Mouse (Mus musculus): ENCODE measurements around the gene Mydgf. TPM values are rescaled to one million over a fixed set of nuclear protein-coding genes. Genes with fewer than 3 reads are reported as not detected.

Gene Mydgf
- polyA plus RNA-seq, 1 experiment: 27.5 TPM

DNA sequence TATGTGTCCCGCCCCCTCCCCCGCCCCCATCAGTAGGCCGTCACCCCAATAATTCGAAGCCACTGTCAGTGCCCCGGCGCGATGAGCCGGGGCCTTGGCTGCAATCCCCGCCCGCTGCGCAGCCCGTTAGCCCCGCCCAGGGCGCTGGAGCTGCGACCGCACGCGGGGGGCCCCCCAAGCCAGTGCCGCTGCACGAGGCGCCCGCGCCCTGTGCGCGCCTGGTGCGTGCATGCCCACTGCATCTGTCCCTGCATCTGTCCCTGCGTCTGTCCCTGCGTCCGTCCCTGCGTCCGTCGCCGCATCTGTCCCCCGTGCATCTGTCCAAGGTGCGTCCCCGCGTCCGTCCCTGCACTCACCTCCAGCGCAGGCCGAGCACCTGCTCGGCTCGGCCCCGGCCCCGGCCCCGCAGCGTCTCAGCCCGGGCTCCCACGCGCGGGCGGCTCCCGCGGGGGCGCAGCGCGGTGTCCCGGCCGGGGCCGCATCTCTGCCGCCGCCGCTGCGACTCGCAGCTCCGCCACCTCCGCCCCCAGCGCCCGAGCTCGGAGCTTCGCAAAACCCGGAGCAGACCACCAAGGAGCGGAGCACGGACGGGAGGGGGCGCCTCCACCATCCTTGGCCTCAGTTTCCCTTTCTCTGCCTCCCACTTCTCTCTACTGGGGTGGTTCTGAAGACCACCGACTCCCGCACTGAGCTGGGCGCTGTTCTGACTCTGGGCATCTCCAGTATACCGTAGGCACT, 43.7 kb downstream of the Mydgf start, which contains the start of gene Sema6b:
Sema6b (minus strand) TSS at position 486 of the 738 bp plus-strand sequence.
- DNase-seq (ENCODE audit: low read depth in 1 of 2, low spot score in 2 of 2): peak in 1 of 2 experiments; percentile 40
- 3% methylated on average over 77 of the region's 79 CpGs for WGBS
- Histone ChIP-seq H3K4me3 (ENCODE audit: extremely low read depth, insufficient read depth, insufficient read length) (peak within 1 kb of the TSS; percentile 48; the same call in 1 of the 2 replicates), H3K36me3 (ENCODE audit: control insufficient read depth, insufficient read depth, low read length) (no peaks in the 10 kb centered on the region), H3K27ac (ENCODE audit: insufficient read depth, low read length) (no peak within 1 kb of the TSS), H3K27me3 (ENCODE audit: control insufficient read depth, insufficient read depth, low read length) (peaks cover 17% of the 10 kb centered on the region), H3K4me1 (ENCODE audit: control insufficient read depth, insufficient read depth, insufficient read length) (peaks cover 3% of the 10 kb centered on the region)
- TF ChIP-seq POLR2A (IDR thresholded peaks at IDR 0.05; ENCODE audit: low read depth, low read length) (no peak), CTCF (IDR thresholded peaks at IDR 0.05; ENCODE audit: extremely low read depth, insufficient read depth, insufficient read length, insufficient replicate concordance) (no peak)

DNA sequence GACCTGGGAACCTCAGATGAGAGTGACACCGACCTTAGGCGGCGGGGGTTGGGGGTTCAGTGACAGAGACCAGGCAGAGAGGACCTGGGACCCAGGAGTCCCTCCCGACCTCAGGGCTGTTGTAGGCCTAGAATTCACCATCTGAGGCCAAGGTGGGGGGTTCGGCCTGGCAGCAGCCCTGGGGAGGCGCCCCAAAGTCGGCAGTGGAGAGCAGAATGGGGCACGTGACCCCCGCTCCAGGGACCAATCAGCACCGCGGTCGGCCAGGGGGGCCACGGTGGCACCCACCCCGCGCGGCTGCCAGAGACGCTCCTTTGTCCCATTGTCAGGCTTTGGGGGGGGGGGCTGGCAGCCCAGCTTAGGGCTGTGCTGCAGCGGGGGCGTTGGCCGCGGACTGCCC, 44.4 kb downstream of the Mydgf start:
- Histone ChIP-seq H3K4me3 (ENCODE audit: extremely low read depth, insufficient read depth, insufficient read length) (peak overlapping the region; percentile 48; the same call in 1 of the 2 replicates), H3K27me3 (ENCODE audit: control insufficient read depth, insufficient read depth, low read length) (peaks cover 17% of the 10 kb centered on the region), H3K27ac (ENCODE audit: insufficient read depth, low read length) (no peak overlapping the region), H3K4me1 (ENCODE audit: control insufficient read depth, insufficient read depth, insufficient read length) (peaks cover 3% of the 10 kb centered on the region), H3K36me3 (ENCODE audit: control insufficient read depth, insufficient read depth, low read length) (no peaks in the 10 kb centered on the region)
- 30% methylated on average over 18 of the region's 21 CpGs for whole genome bisulfite sequencing
- TF ChIP-seq CTCF (IDR thresholded peaks at IDR 0.05; ENCODE audit: extremely low read depth, insufficient read depth, insufficient read length, insufficient replicate concordance): no peak
- TF ChIP-seq POLR2A (IDR thresholded peaks at IDR 0.05; ENCODE audit: low read depth, low read length): no peak
- DNase-seq (ENCODE audit: low read depth in 1 of 2, low spot score in 2 of 2): no peak

DNA sequence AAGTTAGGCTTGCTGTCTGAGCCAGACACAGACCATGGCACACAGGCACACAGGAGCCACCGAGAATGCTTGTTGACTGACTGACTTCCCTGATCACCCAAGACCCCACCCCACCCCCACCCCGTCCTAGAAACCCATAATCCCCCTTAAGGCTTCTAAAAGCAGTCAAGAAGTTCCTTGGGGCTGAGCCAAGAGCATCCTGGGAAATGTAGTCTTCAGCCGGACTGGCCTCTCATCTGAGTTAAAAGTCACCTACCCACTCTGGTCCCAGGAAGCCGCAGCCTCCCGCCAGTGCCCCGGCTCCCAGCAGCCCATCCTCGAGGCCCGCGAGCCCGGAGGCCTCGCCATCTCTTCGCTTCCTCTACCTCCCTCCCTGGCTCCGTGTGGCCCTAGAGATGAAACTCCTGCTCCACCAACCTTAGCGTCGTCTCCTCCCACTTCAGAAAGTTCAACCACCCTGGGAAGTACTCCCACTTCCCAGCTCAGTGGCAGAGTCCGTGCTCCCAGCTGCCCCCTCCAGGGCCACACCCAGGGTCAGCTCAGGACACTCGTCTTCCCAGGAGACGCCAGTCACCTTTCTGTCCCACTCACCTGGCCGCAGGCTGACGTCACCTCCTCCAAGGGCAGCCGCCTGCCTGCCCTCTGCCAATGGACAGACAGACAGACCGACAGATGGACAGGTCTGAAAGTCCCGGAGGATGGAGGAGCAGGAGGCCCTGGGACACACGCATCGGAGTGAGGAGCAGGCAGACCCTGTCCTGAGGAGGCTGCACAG, 45.7 kb downstream of the Mydgf start:
- TF ChIP-seq POLR2A (IDR thresholded peaks at IDR 0.05; ENCODE audit: low read depth, low read length) (no peak), CTCF (IDR thresholded peaks at IDR 0.05; ENCODE audit: extremely low read depth, insufficient read depth, insufficient read length, insufficient replicate concordance) (no peak)
- Histone ChIP-seq H3K36me3 (ENCODE audit: control insufficient read depth, insufficient read depth, low read length) (no peaks in the 10 kb centered on the region), H3K4me3 (ENCODE audit: extremely low read depth, insufficient read depth, insufficient read length) (no peak overlapping the region), H3K4me1 (ENCODE audit: control insufficient read depth, insufficient read depth, insufficient read length) (peaks cover 8% of the 10 kb centered on the region), H3K27ac (ENCODE audit: insufficient read depth, low read length) (no peak overlapping the region), H3K27me3 (ENCODE audit: control insufficient read depth, insufficient read depth, low read length) (peaks cover 17% of the 10 kb centered on the region)
- DNase-seq (ENCODE audit: low read depth in 1 of 2, low spot score in 2 of 2): no peak
- WGBS: 73% methylated on average over 25 of the region's 25 CpGs

DNA sequence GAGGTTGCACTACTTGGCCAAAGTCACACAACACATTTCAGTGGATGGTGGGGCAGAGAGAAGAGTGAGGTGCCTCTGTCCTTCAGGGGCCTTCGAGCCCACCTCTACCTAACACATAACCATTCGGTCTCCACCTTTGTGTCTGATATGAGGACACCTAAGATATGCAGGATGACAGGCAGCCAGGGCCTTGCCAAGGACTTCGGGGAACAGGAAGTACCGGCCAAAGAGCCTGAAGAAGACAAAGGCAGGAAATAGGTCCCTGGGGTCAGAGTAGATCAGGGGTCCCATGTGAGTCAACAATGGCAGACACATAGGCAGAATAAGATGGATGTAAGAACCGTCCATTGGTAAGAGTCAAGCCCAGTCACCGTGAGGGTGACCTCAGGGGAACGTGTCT, 47.2 kb downstream of the Mydgf start:
- no peak overlapping the region for H3K27ac ChIP-seq (ENCODE audit: insufficient read depth, low read length)
- peaks cover 17% of the 10 kb centered on the region for H3K27me3 ChIP-seq (ENCODE audit: control insufficient read depth, insufficient read depth, low read length)
- no peak for TF ChIP-seq CTCF (IDR thresholded peaks at IDR 0.05; ENCODE audit: extremely low read depth, insufficient read depth, insufficient read length, insufficient replicate concordance)
- no peak for TF ChIP-seq POLR2A (IDR thresholded peaks at IDR 0.05; ENCODE audit: low read depth, low read length)
- DNase-seq (ENCODE audit: low read depth in 1 of 2, low spot score in 2 of 2): no peak
- H3K36me3 ChIP-seq (ENCODE audit: control insufficient read depth, insufficient read depth, low read length): no peaks in the 10 kb centered on the region
- peaks cover 8% of the 10 kb centered on the region for H3K4me1 ChIP-seq (ENCODE audit: control insufficient read depth, insufficient read depth, insufficient read length)
- no peak overlapping the region for H3K4me3 ChIP-seq (ENCODE audit: extremely low read depth, insufficient read depth, insufficient read length)
- 80% methylated on average over 7 of the region's 7 CpGs for WGBS

DNA sequence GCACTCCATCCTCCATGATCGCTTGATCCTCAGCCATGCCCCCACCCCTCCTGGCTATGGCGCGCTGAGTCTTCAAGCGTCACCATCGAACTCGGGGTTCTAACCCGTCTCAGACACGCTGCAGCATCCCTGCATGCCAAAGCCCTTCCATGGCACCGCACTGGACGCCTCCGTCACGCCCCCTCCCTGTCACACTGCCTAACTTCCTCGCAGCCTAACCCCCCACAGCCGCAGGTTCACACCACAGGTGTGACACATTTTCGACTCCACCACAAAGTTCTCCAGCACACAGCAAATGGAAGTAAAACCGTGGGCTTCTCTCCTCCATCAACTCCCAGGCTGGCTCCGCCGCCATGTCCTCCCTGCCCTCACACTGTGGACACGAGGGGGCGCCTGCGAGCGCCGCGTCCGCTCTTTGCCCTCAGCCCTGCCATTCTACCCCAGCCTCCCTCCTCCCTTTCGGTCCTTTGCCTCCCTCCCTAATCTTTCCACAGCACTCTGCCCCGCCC, 49.2 kb downstream of the Mydgf start:
- DNase-seq (ENCODE audit: low read depth in 1 of 2, low spot score in 2 of 2): peak; percentile 36 to 71
- 3% methylated on average over 27 of the region's 27 CpGs for WGBS
- H3K4me1 ChIP-seq (ENCODE audit: control insufficient read depth, insufficient read depth, insufficient read length): peaks cover 5% of the 10 kb centered on the region

DNA sequence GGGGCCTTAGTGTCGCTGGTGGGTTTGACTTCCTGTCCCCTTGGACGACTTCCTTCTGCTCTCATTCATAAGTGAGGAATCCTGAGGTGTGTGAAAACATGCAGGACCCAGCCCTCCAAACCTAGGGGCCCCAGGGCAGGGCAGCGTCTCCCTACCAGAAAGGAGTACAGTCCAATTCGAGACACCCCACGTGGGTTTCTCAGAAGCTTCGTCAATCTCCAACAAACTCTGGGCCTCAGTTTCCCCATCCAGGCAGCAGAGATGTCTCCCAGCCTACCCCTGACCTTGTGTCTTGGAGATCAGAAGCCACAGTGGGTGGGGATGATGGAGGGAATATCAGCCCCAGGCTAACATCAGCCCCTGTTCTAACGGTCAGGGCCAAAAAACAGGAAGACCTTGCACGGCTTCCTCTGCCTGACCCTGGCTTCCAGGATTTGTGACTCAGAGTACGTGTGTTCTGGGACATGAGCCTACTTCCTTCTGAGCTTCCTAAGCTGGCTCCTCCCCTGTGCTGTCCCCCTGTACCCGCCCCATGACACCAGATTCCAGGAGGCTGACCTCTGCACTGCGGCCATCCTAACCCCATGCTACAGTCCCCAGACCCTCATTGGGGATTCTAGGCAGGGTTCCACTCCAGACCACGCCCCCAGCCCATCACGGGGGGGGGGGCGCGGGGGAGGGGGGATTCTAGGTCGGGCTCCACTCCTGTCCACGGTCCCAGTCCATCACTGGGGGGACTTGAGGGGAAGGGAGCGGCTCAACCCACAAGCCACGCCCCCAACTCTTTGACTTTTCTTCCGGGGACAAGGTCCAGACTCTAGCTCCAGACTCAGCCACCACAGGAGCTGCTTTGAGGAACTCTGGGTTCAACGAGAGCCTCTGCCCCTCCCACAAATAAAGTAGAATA, 50.0 kb downstream of the Mydgf start:
- Histone ChIP-seq H3K4me3 (ENCODE audit: extremely low read depth, insufficient read depth, insufficient read length) (peak overlapping the region; percentile 56; the same call in 1 of the 2 replicates), H3K36me3 (ENCODE audit: control insufficient read depth, insufficient read depth, low read length) (no peaks in the 10 kb centered on the region), H3K27me3 (ENCODE audit: control insufficient read depth, insufficient read depth, low read length) (0 out of 2 replicates have a peak, but pooled peaks cover under 1% of the 10 kb centered on the region), H3K27ac (ENCODE audit: insufficient read depth, low read length) (peak overlapping the region; percentile 47), H3K4me1 (ENCODE audit: control insufficient read depth, insufficient read depth, insufficient read length) (peaks cover 5% of the 10 kb centered on the region; the same call in 1 of the 2 replicates)
- 2% methylated on average over 21 of the region's 21 CpGs for WGBS
- TF ChIP-seq CTCF (IDR thresholded peaks at IDR 0.05; ENCODE audit: extremely low read depth, insufficient read depth, insufficient read length, insufficient replicate concordance) (no peak), POLR2A (IDR thresholded peaks at IDR 0.05; ENCODE audit: low read depth, low read length) (no peak)
- peak in 1 of 2 experiments; percentile 32 for DNase-seq (ENCODE audit: low read depth in 1 of 2, low spot score in 2 of 2)

More for the DNA sequence above, 49.2 kb downstream of the Mydgf start:
- H3K4me3 ChIP-seq (ENCODE audit: extremely low read depth, insufficient read depth, insufficient read length): peak overlapping the region; percentile 56
- H3K27me3 ChIP-seq (ENCODE audit: control insufficient read depth, insufficient read depth, low read length): 0 out of 2 replicates have a peak, but pooled peaks cover 4% of the 10 kb centered on the region
- no peaks in the 10 kb centered on the region for H3K36me3 ChIP-seq (ENCODE audit: control insufficient read depth, insufficient read depth, low read length)
- peak overlapping the region; percentile 36 for H3K27ac ChIP-seq (ENCODE audit: insufficient read depth, low read length)
- TF ChIP-seq POLR2A (IDR thresholded peaks at IDR 0.05; ENCODE audit: low read depth, low read length) (no peak), CTCF (IDR thresholded peaks at IDR 0.05; ENCODE audit: extremely low read depth, insufficient read depth, insufficient read length, insufficient replicate concordance) (peak; percentile 99)
